Mouse (Mus musculus): ENCODE measurements at regions not wholly inside any gene's neighbourhood (a gene's known extent, or its start where the extent isn't known, plus 50 kb on each side); places are given as distances from the start of the nearest gene placed in this dataset.

DNA sequence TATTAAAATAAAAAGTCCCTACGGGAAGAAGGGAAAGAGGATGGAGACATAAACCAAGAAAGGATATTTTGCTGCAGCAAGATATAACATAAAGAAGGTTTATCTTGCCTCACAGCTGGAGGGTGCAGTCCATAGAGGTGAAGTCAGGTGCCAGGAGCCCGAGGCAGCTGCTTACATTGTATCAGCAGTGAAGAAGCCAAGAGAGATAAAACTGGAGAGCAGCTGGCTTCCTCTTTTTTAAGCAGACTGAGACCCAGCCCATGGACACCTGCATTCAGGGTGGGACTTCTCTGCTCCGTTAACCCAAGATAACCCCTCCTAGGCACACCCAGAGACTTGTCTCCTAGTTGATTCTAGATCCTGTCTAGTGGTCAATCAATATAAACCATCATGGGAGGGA lies 147.6 kb downstream of the Ttc8 start:
- no peak for DNase-seq (ENCODE audit: low spot score)
- 76% methylated on average over 3 of the region's 3 CpGs for WGBS

DNA sequence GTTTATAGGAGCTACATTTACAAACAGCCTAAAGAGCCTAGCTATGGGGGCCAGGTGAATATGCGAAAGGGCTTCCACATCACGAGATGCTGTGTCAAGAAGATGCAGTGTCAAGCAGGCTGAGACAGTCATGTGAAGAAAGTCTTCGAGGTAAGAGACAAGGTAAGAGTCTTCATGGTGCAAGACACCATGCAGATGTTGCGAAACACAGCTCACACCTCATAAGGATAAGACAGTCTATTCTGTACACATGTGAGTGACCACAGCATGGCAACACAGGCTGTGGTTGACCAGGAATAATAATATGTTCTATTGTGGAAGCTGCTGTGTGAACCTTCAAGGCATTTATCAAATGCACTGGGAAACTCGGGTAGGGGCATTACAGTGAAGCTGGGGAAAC lies 153.4 kb downstream of the Ttc8 start:
- WGBS = 88% methylated on average over 5 of the region's 5 CpGs
- DNase-seq (ENCODE audit: low spot score) = no peak
- no peaks in the 10 kb centered on the region for H3K36me3 ChIP-seq (replicated peaks)
- H3K27me3 ChIP-seq (replicated peaks; ENCODE audit: low read depth, poor library complexity, severe bottlenecking) = no peaks in the 10 kb centered on the region
- no peak overlapping the region for H3K27ac ChIP-seq (replicated peaks)
- H3K9me3 ChIP-seq = no peaks in the 10 kb centered on the region
- H3K4me1 ChIP-seq = peaks cover 4% of the 10 kb centered on the region; the same call in 1 of the 2 replicates
- H3K4me3 ChIP-seq = no peak overlapping the region

More for the DNA sequence above, 147.6 kb downstream of the Ttc8 start:
- Histone ChIP-seq H3K36me3 (replicated peaks) (no peaks in the 10 kb centered on the region), H3K27me3 (replicated peaks; ENCODE audit: low read depth, poor library complexity, severe bottlenecking) (no peaks in the 10 kb centered on the region), H3K4me1 (peaks cover 4% of the 10 kb centered on the region; the same call in 1 of the 2 replicates), H3K4me3 (no peak overlapping the region), H3K27ac (replicated peaks) (no peak overlapping the region), H3K9me3 (no peaks in the 10 kb centered on the region)

DNA sequence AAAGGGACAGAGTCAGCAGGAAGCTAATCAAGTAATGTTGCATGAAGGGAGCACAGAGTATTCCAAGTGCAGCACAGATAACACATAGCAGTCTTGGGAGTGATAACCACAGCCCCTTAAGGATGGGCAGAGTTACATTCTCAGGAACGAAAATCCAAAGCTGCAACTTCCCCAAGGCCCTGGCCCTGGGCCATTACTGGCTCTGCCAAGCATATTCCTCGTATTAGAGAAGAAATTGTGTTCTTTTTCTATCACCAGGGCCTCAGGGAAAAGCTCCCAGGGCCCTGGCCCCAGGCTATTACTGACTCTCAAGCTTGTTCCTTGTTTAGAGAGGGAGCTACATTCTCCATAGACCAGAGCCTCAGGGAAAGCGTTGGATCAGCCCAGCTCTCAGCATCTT lies 157.0 kb downstream of the Ttc8 start:
- 64% methylated on average over 3 of the region's 3 CpGs for WGBS
- no peak for DNase-seq (ENCODE audit: low spot score)
- H3K36me3 ChIP-seq (replicated peaks) = no peaks in the 10 kb centered on the region
- no peak overlapping the region for H3K27ac ChIP-seq (replicated peaks)
- no peaks in the 10 kb centered on the region for H3K9me3 ChIP-seq
- H3K4me3 ChIP-seq = no peak overlapping the region
- 0 out of 2 replicates have a peak, but pooled peaks cover 5% of the 10 kb centered on the region for H3K27me3 ChIP-seq (replicated peaks; ENCODE audit: low read depth, poor library complexity, severe bottlenecking)
- H3K4me1 ChIP-seq = peaks cover 4% of the 10 kb centered on the region; the same call in 1 of the 2 replicates

DNA sequence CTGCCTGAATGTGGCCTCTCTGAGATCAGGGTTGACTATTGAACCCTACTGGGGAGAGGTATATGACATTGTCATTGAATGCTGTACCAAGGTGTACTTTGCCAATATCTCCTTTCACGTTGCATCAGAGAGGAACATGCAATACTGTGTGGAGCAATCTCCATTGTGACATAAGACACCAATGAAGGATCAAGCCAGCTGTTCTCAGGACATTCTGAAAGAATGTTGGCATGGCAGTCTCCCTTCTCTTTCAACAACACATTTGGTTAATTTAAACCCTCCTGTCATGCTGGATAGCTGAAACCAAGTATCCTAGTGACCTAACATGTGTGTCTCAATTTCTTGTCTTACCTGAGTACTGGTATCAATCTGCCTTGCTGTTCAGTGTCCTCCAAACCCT lies 159.5 kb downstream of the Ttc8 start:
- Histone ChIP-seq H3K27ac (replicated peaks) (no peak overlapping the region), H3K36me3 (replicated peaks) (no peaks in the 10 kb centered on the region), H3K9me3 (no peaks in the 10 kb centered on the region), H3K4me1 (peaks cover 11% of the 10 kb centered on the region), H3K27me3 (replicated peaks; ENCODE audit: low read depth, poor library complexity, severe bottlenecking) (peaks cover 29% of the 10 kb centered on the region), H3K4me3 (no peak overlapping the region)
- no peak for DNase-seq (ENCODE audit: low spot score)
- 86% methylated on average over 1 of the region's 1 CpGs for WGBS

DNA sequence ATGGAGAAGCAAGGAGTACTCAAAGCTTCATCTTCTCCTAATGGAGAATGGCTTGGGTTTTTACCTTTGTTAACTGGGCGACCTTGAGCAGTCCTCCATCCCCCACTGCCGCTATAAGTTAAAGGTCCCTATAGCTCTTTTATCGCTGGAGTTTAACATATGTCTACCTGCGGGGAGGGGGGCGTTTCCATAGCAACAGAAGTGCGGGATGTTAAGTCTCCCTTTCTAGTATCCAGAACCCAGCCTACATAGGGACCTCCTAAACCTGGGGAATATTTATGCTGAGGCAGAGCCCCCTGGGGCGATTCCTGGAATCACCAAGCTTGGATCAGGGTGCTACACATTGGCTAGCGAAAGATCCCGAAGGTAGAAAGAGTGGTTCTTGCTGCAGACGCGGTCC lies 163.2 kb downstream of the Ttc8 start:
- DNase-seq (ENCODE audit: low spot score) = no peak
- Histone ChIP-seq H3K36me3 (replicated peaks) (no peaks in the 10 kb centered on the region), H3K27me3 (replicated peaks; ENCODE audit: low read depth, poor library complexity, severe bottlenecking) (peaks cover 46% of the 10 kb centered on the region), H3K4me3 (no peak overlapping the region), H3K9me3 (no peaks in the 10 kb centered on the region), H3K27ac (replicated peaks) (no peak overlapping the region), H3K4me1 (peaks cover 23% of the 10 kb centered on the region)
- WGBS = 43% methylated on average over 11 of the region's 11 CpGs

DNA sequence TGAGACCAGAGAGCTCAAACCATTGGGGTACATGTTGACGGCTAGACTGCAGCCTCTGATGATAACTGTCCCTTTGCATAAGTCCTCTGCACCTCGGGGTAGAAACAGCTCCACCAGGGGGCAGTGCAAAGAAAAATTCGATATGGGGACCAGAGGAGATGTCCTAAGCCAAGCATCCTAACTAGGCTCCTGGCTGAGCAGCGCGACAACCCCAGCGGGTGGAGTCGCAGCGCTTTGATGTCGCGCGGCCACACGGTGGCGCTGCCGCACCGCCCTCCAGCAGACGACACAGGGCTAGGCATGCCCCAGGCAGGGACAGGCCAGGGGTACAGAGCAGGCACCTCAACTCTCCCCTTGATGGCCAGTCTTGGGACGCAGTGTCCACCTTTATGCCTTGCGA lies 163.8 kb downstream of the Ttc8 start:
- H3K9me3 ChIP-seq = no peaks in the 10 kb centered on the region
- DNase-seq (ENCODE audit: low spot score) = peak; percentile 90
- peaks cover 23% of the 10 kb centered on the region for H3K4me1 ChIP-seq
- H3K36me3 ChIP-seq (replicated peaks) = no peaks in the 10 kb centered on the region
- peaks cover 49% of the 10 kb centered on the region for H3K27me3 ChIP-seq (replicated peaks; ENCODE audit: low read depth, poor library complexity, severe bottlenecking)
- no peak overlapping the region for H3K4me3 ChIP-seq
- 2% methylated on average over 18 of the region's 18 CpGs for WGBS
- H3K27ac ChIP-seq (replicated peaks) = no peak overlapping the region

DNA sequence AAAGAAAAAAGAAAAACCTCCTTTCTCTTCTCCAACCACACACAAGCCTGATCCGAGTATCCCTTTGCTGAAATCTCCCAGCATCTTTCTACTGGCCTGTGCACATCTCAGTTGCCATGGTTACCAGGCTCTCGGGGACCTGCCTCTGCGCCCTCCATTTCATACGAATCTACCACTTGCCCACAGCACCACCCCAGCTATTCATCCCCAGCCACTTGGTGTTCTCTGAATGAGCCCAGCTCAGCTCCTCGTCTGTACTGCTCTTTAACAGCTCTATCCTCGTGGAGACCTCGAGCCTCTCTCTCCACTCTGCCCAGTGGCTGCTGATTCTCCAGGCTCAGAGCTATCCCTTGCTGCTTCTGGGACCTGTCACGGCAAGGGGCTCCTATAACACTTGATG lies 166.9 kb downstream of the Ttc8 start:
- WGBS = 55% methylated on average over 8 of the region's 8 CpGs
- no peak for DNase-seq (ENCODE audit: low spot score)
- peaks cover 45% of the 10 kb centered on the region for H3K27me3 ChIP-seq (replicated peaks; ENCODE audit: low read depth, poor library complexity, severe bottlenecking)
- no peaks in the 10 kb centered on the region for H3K9me3 ChIP-seq
- H3K4me3 ChIP-seq = no peak overlapping the region
- peaks cover 23% of the 10 kb centered on the region for H3K4me1 ChIP-seq
- H3K27ac ChIP-seq (replicated peaks) = peak overlapping the region; percentile 30; the same call in 1 of the 2 replicates
- no peaks in the 10 kb centered on the region for H3K36me3 ChIP-seq (replicated peaks)

DNA sequence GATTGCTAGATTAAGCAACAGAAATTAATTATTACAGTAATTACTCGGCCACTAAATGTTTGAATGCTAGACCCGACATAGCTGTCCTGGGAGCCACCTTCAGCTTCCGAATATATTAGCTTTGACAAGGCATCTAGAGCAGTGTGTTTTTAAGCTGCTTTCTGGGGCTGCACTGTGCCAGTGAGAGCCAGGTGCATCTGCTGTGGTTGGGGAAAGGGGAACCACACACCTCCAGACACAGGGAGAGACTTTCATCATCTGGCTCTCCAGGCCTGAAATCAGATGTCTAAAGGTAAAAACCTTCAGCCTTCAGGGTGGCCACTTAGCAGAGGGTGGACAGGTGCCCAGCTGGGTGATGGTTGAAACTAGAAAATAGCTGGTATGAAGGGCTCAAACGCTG lies 171.4 kb downstream of the Ttc8 start:
- Histone ChIP-seq H3K4me1 (peaks cover 10% of the 10 kb centered on the region), H3K27ac (replicated peaks) (no peak overlapping the region), H3K4me3 (no peak overlapping the region), H3K9me3 (no peaks in the 10 kb centered on the region), H3K27me3 (replicated peaks; ENCODE audit: low read depth, poor library complexity, severe bottlenecking) (peaks cover 33% of the 10 kb centered on the region), H3K36me3 (replicated peaks) (no peaks in the 10 kb centered on the region)
- WGBS = 76% methylated on average over 4 of the region's 4 CpGs
- DNase-seq (ENCODE audit: low spot score) = no peak

DNA sequence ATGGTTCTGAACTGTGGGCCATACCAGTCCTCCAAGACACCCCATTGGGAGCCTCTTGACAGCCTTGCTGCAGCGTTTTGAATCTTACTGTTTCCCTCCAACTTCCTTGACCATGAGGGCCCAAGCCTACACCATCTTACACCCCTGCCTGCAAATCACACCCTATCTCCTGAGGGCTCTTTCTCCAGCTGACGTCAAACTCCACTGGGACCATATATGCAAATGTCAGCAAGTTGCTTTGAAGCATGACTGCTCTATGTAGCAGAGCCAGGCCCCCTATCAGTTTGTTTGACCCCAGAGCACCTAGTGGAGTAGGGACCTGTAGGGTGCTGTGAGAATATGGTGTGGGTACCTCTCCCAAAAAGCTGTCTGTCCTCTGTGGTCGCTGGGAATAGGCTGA lies 172.8 kb downstream of the Ttc8 start:
- peaks cover 27% of the 10 kb centered on the region for H3K27me3 ChIP-seq (replicated peaks; ENCODE audit: low read depth, poor library complexity, severe bottlenecking)
- DNase-seq (ENCODE audit: low spot score) = no peak
- H3K9me3 ChIP-seq = no peaks in the 10 kb centered on the region
- no peak overlapping the region for H3K4me3 ChIP-seq
- H3K36me3 ChIP-seq (replicated peaks) = no peaks in the 10 kb centered on the region
- no peak overlapping the region for H3K27ac ChIP-seq (replicated peaks)
- 72% methylated on average over 3 of the region's 3 CpGs for WGBS
- H3K4me1 ChIP-seq = peaks cover 6% of the 10 kb centered on the region

DNA sequence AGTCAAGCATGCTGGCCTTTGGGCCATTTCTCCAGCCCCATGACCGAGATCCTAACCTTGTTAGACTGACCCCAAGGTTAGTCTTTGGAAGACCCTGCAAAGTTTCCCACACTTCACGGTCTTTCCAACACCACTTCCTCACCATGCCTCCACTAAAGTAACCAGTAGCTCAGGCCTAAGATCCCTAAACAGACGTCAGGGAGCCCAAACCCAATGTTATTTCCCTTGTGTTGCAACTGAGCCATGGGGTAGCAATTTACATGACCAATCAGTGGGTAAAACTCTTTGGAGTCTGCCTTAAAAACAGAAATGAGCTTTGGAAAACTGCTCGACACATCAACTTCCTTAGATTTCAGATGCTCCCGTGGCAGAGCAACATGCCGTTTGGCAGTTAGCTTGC lies 173.6 kb downstream of the Ttc8 start:
- no peak for DNase-seq (ENCODE audit: low spot score)
- Histone ChIP-seq H3K27ac (replicated peaks) (no peak overlapping the region), H3K27me3 (replicated peaks; ENCODE audit: low read depth, poor library complexity, severe bottlenecking) (peaks cover 19% of the 10 kb centered on the region; the same call in 1 of the 2 replicates), H3K4me3 (no peak overlapping the region), H3K36me3 (replicated peaks) (no peaks in the 10 kb centered on the region), H3K4me1 (peaks cover 5% of the 10 kb centered on the region; the same call in 1 of the 2 replicates), H3K9me3 (no peaks in the 10 kb centered on the region)
- WGBS = 79% methylated on average over 6 of the region's 6 CpGs

DNA sequence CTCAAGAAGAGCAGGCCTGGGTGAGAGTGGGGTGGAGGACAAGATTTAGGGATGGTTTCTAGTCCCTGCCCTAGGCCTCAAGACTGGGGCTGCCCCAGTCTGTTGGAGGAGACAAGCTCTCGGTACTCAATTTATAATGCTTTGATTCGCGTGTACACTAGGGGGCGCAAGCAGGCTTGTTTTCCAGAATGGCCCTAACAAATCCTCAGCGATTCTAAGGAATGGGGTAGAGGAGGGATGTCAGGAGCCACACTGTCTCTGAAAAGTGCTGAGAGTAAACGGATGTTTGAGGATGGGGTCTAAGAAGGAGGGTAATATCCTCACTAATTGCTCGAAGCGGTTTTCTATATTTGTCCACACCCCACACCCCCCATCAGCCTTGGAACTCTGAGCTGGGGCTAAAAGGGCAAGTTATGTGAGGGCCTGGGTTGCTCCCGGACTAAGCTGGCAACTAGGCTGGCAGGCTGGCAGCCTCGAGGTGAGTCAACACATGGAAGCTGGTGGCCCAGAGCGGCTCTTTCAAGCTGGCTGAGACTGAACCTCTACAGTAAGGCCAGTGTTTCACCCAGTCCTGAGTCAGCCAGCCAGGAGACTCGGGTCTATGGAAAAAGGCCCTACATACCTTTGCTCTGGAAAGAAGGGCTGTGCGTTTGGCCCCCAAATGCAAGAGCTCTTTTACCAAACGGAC lies 176.7 kb downstream of the Ttc8 start:
- Histone ChIP-seq H3K27ac (replicated peaks) (no peak overlapping the region), H3K36me3 (replicated peaks) (no peaks in the 10 kb centered on the region), H3K4me3 (no peak overlapping the region), H3K27me3 (replicated peaks; ENCODE audit: low read depth, poor library complexity, severe bottlenecking) (peaks cover 19% of the 10 kb centered on the region; the same call in 1 of the 2 replicates), H3K9me3 (no peaks in the 10 kb centered on the region), H3K4me1 (peaks cover 5% of the 10 kb centered on the region; the same call in 1 of the 2 replicates)
- peak; percentile 87 for DNase-seq (ENCODE audit: low spot score)
- 39% methylated on average over 14 of the region's 14 CpGs for WGBS

DNA sequence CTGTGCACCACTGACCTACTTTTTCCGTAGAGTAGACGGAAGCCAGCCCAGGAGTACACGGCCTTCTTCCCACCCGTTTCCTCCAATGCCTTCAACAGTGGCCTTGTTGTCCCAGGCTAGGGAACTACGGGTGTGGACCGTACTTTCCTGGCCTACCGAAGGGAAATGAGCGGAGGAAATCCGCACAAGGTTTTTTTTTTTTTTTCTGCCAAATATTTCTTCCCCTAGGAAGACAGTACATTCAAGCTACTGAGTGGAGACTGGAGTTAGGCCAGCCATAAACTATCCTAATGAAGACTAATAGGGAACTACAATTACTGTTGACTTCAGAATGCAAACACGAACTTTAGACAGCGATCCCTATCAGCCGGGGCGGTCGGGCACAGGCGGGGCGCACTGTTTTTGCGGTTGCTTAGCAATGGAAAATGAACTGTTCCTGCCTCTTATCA lies 177.3 kb downstream of the Ttc8 start:
- 92% methylated on average over 17 of the region's 17 CpGs for WGBS
- Histone ChIP-seq H3K4me3 (no peak overlapping the region), H3K4me1 (peaks cover 5% of the 10 kb centered on the region; the same call in 1 of the 2 replicates), H3K36me3 (replicated peaks) (no peaks in the 10 kb centered on the region), H3K27me3 (replicated peaks; ENCODE audit: low read depth, poor library complexity, severe bottlenecking) (peaks cover 19% of the 10 kb centered on the region; the same call in 1 of the 2 replicates), H3K9me3 (no peaks in the 10 kb centered on the region), H3K27ac (replicated peaks) (no peak overlapping the region)
- DNase-seq (ENCODE audit: low spot score) = no peak

DNA sequence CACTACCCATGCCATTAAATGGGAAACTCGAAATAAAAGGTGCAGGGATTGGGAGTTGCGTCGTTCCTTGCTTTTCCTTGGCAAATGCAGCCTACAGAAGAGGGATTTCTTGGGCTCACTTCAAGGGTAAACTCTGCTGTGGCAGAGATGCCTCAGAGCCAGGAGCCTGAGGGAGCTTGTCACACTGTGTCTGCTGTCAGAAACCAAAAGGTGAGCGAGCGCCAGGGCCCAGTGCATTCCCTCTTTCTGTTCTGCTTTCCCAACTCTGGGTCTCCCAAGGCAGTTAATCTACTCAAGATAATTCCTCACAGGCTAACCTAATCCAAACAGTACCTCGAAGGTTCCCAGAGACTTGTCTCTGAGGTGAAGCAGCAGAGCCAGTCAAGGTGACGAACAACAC lies 179.5 kb downstream of the Ttc8 start:
- Histone ChIP-seq H3K9me3 (no peaks in the 10 kb centered on the region), H3K4me1 (peaks cover 5% of the 10 kb centered on the region; the same call in 1 of the 2 replicates), H3K27me3 (replicated peaks; ENCODE audit: low read depth, poor library complexity, severe bottlenecking) (0 out of 2 replicates have a peak, but pooled peaks cover 10% of the 10 kb centered on the region), H3K27ac (replicated peaks) (no peak overlapping the region), H3K4me3 (no peak overlapping the region), H3K36me3 (replicated peaks) (no peaks in the 10 kb centered on the region)
- WGBS = 83% methylated on average over 7 of the region's 7 CpGs
- no peak for DNase-seq (ENCODE audit: low spot score)

Measured in embryonic facial prominence, embryonic 10.5 days (tissue).